ENCODE assay signal across 9 mouse cellular contexts in genomic region chr5:37816907-37817657, GRCm38 (mm10). TPM values are rescaled to one million over a fixed set of nuclear protein-coding genes. Genes with fewer than 3 reads are reported as not detected.
DNase-seq lines count a peak whose midpoint lies in the region; ATAC-seq and TF ChIP-seq lines count a peak whose summit lies in the region.
"Had no signal": no experiment of that assay in that cellular context is flagged by ENCODE, and none has a peak within 500 bp of the region (broad histone marks: within the 10 kb centered on the region; RNA-seq: fewer than 3 reads in every experiment).

No protein-coding gene starts in this region.

- H3K4me3 ChIP-seq in layer of hippocampus, adult 2 months, result no peak overlapping the region; the same call in 1 of the 2 replicates
- peak overlapping the region; percentile 4; the same call in 1 of the 2 replicates for H3K4me3 ChIP-seq in intestine, embryonic 16.5 days (ENCODE audit: low read length)
- 0 out of 2 replicates have a peak overlapping the region, but pooled peaks have one; percentile 5 for H3K4me3 ChIP-seq in midbrain, embryonic 14.5 days (replicated peaks; ENCODE audit: low read depth, low read length)

- H3K4me1 ChIP-seq in intestine, embryonic 16.5 days (ENCODE audit: control insufficient read depth, insufficient read depth, low read length), result peaks cover 3% of the 10 kb centered on the region; the same call in 1 of the 2 replicates
- no peaks in the 10 kb centered on the region for H3K4me1 ChIP-seq in midbrain, embryonic 14.5 days (ENCODE audit: control insufficient read depth, insufficient read depth, low read length)

- no peak overlapping the region for H3K9ac ChIP-seq in intestine, embryonic 16.5 days (ENCODE audit: low read depth, low read length)
- H3K9ac ChIP-seq in midbrain, embryonic 14.5 days (replicated peaks; ENCODE audit: low read length), result no peak overlapping the region

- 2% methylated on average over 46 of the region's 46 CpGs for WGBS in intestine, embryonic 16.5 days
- 2% methylated on average over 46 of the region's 46 CpGs for WGBS in midbrain, embryonic 14.5 days

- no peaks in the 10 kb centered on the region for H3K9me3 ChIP-seq in intestine, embryonic 16.5 days (ENCODE audit: control insufficient read depth, low read length)
- H3K9me3 ChIP-seq in midbrain, embryonic 14.5 days (ENCODE audit: control insufficient read depth, low read length), result no peaks in the 10 kb centered on the region

- no peak overlapping the region for H3K4me2 ChIP-seq in intestine, embryonic 16.5 days (ENCODE audit: low read depth, low read length)
- no peak overlapping the region for H3K4me2 ChIP-seq in midbrain, embryonic 14.5 days (ENCODE audit: low read length)

- H3K27ac ChIP-seq in layer of hippocampus, adult 2 months, result no peak overlapping the region
- no peak overlapping the region for H3K27ac ChIP-seq in intestine, embryonic 16.5 days (ENCODE audit: low read length)
- H3K27ac ChIP-seq in midbrain, embryonic 14.5 days (replicated peaks; ENCODE audit: low read depth, low read length), result no peak overlapping the region

- no peak for DNase-seq in layer of hippocampus, adult 2 months (ENCODE audit: low spot score in 2 of 2)
- no peak for DNase-seq in layer of hippocampus, adult 11-12 months (ENCODE audit: low spot score)
- DNase-seq in gastrocnemius, postnatal 4 days (ENCODE audit: low spot score in 2 of 2), result peak; percentile 37 to 63
- peak; percentile 64 for DNase-seq in midbrain, embryonic 14.5 days
- no peak for DNase-seq in thymus, postnatal 36 days
- DNase-seq in spleen, postnatal 36 days (ENCODE audit: low spot score in 2 of 2), result no peak

- no peaks in the 10 kb centered on the region for H3K36me3 ChIP-seq in intestine, embryonic 16.5 days (ENCODE audit: control insufficient read depth, insufficient read depth, low read length)
- H3K36me3 ChIP-seq in midbrain, embryonic 14.5 days (ENCODE audit: control insufficient read depth, insufficient read depth, low read length), result no peaks in the 10 kb centered on the region
- H3K36me3 ChIP-seq: G1E had no signal

- peak; percentile 67 for TF ChIP-seq CTCF in layer of hippocampus, adult 2 months (conservative IDR thresholded peaks at IDR 0.05)

- 0 out of 2 replicates have a peak, but pooled peaks have one; percentile 37 for ATAC-seq in common myeloid progenitor, adult 5-6 weeks (replicated peaks; ENCODE audit: low read depth, poor library complexity, severe bottlenecking)
- ATAC-seq in intestine, embryonic 16.5 days, result no peak; the same call in 1 of the 2 replicates
- peak; percentile 11; the same call in 1 of the 2 replicates for ATAC-seq in midbrain, embryonic 14.5 days (ENCODE audit: low FRiP score, low TSS enrichment)

- H3K27me3 ChIP-seq in intestine, embryonic 16.5 days (replicated peaks; ENCODE audit: control insufficient read depth, insufficient read depth, low read length), result peaks cover 76% of the 10 kb centered on the region
- peaks cover 74% of the 10 kb centered on the region for H3K27me3 ChIP-seq in midbrain, embryonic 14.5 days (ENCODE audit: control insufficient read depth, insufficient read depth, low read length)

RNA-seq across cellular contexts. Expression of gene Msx1, which starts 7.3 kb away (rescaled TPM):
- 1 to 10 TPM; 4.2 to 5.3 TPM for total RNA-seq in layer of hippocampus, adult 2 months (2021)
- total RNA-seq in common myeloid progenitor, adult 5-6 weeks (2017), result not detected in 2 replicates
- total RNA-seq in gastrocnemius, postnatal 4 days (2021), result 1 to 10 TPM; 4.0 to 5.1 TPM
- polyA plus RNA-seq in intestine, embryonic 16.5 days (2015; fragmentation: Nextera tagmentation; extraction: Ambion mirVana), result 2.1 and 2.4 TPM in 2 replicates
- polyA plus RNA-seq in midbrain, embryonic 14.5 days (2014; fragmentation: Nextera tagmentation; extraction: Ambion mirVana), result 5.9 and 13.3 TPM in 2 replicates
- total RNA-seq: G1E had no signal
- polyA plus RNA-seq: G1E had no signal

Comparison
In these comparisons a context has a peak if more than half of its experiments do, and no peak if none do; other contexts are left out.
1. DNase-seq: peak in gastrocnemius, postnatal 4 days (2 of 2) and midbrain, embryonic 14.5 days (single experiment); none in layer of hippocampus, adult 2 months (0 of 2), layer of hippocampus, adult 11-12 months (single experiment), thymus, postnatal 36 days (0 of 2) and spleen, postnatal 36 days (0 of 2).